Mouse (Mus musculus): ENCODE results near the gene Spata7.
"Not testable (repeated sequence)": the region's sequence is repeated elsewhere in the genome, so short reads cannot be mapped to it uniquely, and the experiment has no call there.

The Spata7 gene

DNA sequence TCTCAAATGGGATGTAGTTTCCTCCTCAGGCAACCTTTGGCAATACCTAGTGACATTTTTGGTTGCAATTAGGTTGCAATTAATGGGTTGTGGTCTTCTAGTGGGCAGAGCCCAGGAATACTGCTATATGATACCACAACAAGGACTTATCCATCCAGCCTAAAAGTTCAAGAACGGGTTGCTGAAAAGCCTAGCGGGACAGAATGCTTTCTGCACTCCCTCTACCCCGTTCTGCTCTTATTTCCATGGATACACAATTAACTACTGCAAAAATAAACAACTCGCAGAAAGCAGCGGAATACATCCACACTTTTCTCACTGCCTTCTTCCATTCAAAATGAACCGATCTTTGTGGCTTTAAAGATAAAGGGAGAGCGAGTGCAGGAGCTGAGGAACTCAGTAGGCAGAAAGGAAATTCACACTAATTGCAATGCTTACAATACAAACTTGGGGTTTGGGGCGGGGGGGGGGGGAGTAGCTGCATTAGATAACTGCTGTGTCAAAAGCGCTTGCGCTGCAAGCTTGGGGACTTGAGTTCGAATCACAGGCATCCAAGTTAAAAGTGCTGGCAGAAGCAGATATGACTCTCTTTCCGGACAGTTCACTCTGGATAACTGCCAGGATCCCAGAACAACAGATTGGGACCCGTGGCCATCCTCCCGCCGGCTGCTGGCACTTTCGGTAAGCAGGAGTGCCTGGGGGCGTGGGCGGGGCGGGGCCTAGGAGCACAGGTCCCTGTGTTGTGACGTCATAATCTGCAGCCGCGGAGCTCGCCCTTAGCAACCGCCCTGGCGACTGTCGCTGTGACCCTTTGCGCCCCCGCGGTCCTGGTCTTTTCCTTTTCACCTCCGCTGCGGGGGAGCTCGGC is at the start of gene Spata7:
Gene Spata7 (plus strand): TSS at position 766 of the 868 bp plus-strand sequence.
- peak; percentile 93 for DNase-seq (ENCODE audit: extremely low spot score)

DNA sequence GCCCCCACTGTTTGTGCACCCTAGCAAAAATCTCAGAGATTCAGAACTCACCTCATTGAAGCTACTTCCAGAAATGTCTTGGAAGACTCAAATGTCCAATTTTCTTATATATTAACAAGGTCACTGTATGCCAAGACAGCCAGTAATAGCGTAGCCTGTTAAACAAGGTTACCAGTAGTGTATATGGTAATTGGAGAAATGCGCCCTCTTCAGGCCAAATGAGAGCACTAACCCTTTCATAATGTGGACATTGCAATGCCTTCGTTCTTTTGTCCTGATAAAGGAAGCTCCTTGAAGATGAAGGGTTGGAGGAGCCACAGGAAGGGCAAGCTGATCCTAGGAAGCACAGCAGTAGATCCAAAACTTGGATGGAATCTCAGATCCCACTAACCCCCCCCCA is 42.7 kb upstream of the Spata7 start:
- no peak for DNase-seq (ENCODE audit: extremely low spot score)

- no peak for DNase-seq (ENCODE audit: extremely low spot score)
Measured at GRCm38 (mm10) chr12:98588573-98588972, 39.4 kb upstream of the Spata7 start.

DNA sequence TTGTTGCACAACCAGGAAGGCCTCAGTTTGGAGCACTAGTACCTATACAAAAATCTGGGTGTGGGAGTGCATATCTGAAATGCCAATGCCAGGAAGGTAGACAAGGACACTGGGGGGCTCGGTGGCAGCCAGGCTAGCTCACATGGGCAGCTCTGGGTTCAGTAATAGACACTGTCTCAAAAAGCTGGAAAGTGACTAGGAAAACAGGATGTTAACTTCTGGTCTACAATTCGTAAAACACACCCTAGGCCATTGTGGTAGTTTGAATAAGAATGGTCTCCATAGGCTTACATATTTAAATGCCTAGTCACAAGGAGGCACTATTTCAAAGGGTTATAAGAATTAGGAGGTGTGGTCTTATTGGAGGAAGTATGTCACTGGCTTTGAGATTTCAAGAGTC is 36.9 kb upstream of the Spata7 start:
- no peak for DNase-seq (ENCODE audit: extremely low spot score)

GRCm38 (mm10) chr12:98600861-98601260 is 27.1 kb upstream of the Spata7 start:
- no peak for DNase-seq (ENCODE audit: extremely low spot score)

- no peak for DNase-seq (ENCODE audit: extremely low spot score)
Measured at GRCm38 (mm10) chr12:98602114-98602513, 25.8 kb upstream of the Spata7 start.

DNA sequence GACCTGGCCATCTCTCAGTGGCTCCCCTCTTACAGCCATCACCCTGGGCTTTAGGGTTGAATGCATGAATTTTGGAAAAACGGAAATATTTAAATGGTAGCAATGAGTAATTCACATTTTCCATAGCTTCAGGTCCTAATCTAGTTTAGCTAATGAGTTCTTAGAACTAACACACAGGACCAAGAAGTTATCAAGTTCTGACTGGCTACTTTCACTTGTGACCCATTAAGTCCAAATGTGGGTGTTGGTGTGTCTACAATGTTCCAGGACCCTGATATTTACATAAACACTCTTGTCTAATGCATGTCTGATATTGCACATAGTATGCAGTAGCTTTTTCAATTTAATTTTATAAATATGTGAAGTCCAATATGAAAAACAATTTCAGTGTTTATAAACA is 22.7 kb upstream of the Spata7 start:
- no peak for DNase-seq (ENCODE audit: extremely low spot score)

GRCm38 (mm10) chr12:98606595-98607290 is 21.2 kb upstream of the Spata7 start:
- no peak for DNase-seq (ENCODE audit: extremely low spot score)

DNA sequence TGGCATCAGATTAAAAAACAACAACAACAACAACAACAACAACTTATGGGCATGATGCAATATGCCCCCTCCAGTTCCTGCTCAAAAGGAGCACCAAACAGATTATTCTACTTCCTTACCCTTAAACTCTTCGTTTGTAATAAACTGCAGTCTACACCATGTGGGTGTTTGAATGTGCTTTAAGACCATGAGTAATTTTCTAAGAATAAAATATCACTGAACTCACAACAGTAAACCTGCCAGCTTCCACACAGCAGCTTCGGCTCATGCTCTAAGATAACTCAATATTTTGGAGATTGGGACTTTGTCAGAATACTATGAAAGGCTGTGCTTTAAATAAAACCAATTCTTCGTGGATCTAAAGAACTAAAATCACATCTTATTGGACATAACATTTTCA is 17.6 kb upstream of the Spata7 start:
- no peak for DNase-seq (ENCODE audit: extremely low spot score)

- DNase-seq (ENCODE audit: extremely low spot score), result no peak
Measured at GRCm38 (mm10) chr12:98614910-98615508, 12.9 kb upstream of the Spata7 start.

- no peak for DNase-seq (ENCODE audit: extremely low spot score)
Measured at GRCm38 (mm10) chr12:98615746-98616145, 12.2 kb upstream of the Spata7 start.

DNA sequence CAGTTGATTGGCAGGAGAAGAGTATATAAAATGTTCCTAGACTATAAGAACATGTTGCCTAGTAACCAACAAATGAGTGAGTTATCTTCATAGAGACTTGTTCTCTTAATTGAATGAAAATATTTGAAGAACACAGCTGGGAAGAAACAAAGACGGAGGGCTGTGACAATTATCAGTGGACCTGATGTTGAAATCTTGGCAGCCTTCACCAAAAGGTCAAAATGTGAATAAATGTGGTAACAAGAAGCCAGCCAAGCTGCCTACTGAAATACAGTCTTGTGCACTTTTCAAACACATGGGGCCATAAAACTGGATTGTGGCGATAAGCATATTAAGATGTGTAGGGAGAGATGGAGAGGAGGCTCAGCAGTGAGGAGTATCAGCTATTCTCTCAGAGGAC is 8.5 kb upstream of the Spata7 start:
- no peak for DNase-seq (ENCODE audit: extremely low spot score)

DNA sequence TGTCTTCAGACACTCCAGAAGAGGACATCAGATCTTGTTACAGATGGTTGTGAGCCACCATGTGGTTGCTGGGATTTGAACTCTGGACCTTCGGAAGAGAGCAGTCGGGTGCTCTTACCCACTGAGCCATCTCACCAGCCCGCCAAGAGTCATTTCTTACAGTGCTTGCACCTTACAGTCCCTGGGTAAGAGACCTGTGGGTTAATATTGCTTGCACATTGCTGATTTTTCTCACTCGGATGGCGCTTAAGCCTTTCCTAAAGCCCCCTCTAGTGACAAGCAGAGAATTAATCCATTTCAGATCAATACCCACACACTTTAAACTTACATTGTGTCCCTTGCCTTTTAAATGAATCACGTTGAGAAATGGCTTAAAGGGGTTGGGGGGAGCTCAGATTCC is 7.0 kb upstream of the Spata7 start:
- DNase-seq (ENCODE audit: extremely low spot score), result peak; percentile 7

GRCm38 (mm10) chr12:98623266-98623665 is 4.7 kb upstream of the Spata7 start:
- DNase-seq (ENCODE audit: extremely low spot score), result not testable (repeated sequence)

DNA sequence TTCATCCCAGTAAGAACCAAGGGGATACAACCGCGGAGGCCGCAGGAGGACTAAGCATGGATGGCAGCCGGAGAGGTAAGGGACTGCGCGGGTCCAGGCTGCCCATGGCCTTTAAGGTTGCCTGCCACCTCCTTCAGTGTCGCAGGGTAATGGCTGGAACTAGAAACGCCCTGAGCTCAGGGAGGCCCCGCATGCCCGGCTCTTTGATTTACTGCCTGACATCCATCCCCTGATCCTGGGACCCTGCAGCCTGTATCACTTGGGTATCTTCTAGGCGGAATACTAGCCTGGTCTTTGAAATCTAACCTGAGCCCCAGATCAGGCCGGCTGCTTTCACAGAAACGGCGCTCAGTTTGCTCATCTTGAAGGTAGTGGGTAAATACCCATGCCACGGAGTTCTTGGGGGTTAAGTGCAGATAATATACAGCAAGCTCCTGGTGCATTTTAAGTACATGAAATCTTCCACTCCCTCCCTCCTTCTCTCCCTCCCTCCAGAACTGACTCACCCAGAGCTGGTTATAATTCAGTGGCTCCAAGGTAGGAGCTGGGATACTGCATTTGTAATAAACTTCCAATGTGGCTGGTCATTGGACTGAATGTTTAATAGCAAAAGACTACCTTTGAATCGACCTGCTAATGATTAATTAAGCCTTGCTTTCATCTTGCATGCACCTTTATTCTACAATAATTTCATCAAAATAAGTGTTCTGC is 458 bp downstream of the Spata7 start:
- no peak for DNase-seq (ENCODE audit: extremely low spot score)

DNA sequence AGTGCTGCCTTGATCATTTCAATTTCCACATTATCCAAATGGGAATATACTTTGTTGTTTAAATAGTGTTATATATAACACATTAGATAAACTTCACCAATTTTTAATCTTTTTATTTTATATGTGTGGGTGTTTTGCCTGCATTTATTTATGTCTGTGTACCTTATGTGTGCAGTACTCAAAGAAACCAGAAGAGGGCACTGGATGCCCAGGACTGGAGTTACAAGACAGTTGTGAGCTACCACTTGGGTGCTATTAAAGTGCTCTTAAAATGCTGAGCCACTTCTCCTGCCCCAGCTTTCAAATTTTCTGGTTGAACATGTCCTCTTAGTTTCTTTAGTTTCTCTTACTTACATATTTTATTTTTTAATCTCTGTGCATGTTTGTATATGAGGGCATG is 16.9 kb downstream of the Spata7 start:
- no peak for DNase-seq (ENCODE audit: extremely low spot score)

DNA sequence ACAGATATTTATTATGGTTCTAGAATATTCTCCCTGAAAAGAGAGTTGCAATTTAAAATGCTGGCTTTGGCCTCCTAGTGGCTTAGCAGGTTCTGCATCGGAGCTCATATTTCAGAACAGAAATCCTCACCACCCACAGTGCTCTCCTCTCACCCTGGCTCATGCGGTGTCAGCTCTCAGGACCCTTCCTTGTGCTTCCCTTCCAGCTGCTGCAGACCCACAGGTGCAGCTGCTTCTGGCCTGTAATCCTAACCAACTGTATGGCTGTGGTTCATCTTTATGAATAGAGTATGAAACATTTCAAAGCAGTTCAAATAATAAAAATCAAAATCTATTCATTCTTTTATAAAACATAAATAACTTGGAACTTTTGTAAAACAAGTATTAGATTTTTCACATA is 28.9 kb downstream of the Spata7 start:
- no peak for DNase-seq (ENCODE audit: extremely low spot score)

GRCm38 (mm10) chr12:98662617-98663016 is 34.7 kb downstream of the Spata7 start:
- no peak for DNase-seq (ENCODE audit: extremely low spot score)

GRCm38 (mm10) chr12:98668132-98668814 is 40.3 kb downstream of the Spata7 start:
- no peak for DNase-seq (ENCODE audit: extremely low spot score)

- no peak for DNase-seq (ENCODE audit: extremely low spot score)
Measured at GRCm38 (mm10) chr12:98669086-98669485, 41.1 kb downstream of the Spata7 start.

- no peak for DNase-seq (ENCODE audit: extremely low spot score)
Measured at GRCm38 (mm10) chr12:98669864-98670263, 41.9 kb downstream of the Spata7 start.

DNA sequence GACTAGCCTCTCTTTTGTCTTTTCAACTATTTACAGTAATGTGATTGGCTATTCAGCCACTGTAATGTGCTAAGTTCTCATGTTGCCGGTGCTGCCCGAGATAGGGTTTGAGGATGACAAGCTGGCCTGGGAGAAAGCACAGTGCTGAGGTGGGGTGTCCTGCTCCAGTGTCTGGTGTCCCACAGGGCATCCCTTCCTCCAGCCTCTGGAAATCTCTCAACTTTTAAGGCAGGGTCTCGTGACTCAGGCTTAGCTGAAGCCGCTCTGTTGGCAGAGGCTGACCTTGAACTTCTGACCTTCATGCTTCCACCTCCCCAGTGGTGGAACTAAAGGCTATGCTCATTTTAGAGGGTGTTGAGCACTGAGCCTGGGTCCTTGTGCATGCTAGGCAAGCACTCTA is 42.5 kb downstream of the Spata7 start:
- no peak for DNase-seq (ENCODE audit: extremely low spot score)
